Mouse (Mus musculus) erythroblast, adult 5-6 weeks (primary cell): ENCODE data around the gene Kbtbd4. TPM values are rescaled to one million over a fixed set of nuclear protein-coding genes. Genes with fewer than 3 reads are reported as not detected.

Experiments
- ATAC-seq: replicated peaks from 2 replicates; pipeline ENCODE4 v1.8.0; 2016; ENCODE audit warnings: moderate number of reproducible peaks, mild to moderate bottlenecking, moderate TSS enrichment, inconsistent platforms; ENCODE audit not compliant: poor library complexity, low FRiP score, severe bottlenecking
- total RNA-seq, 2 experiments: library from RNA; stranded (forward) in 1 of 2; stranded (reverse) in 1 of 2; fragments of 150-400 nt in 1 of 2; fragments of 200-764, 138-1000 nt in 1 of 2; gene quantifications; 2 replicates each; pipeline versions ENCODE4 v1.2.3 to v1.2.4; 2015 to 2017; ENCODE audit warnings: low replicate concordance in 2 of 2

Kbtbd4 gene
- 1.7 and 5.8 TPM in 2 replicates for total RNA-seq (2015; ENCODE audit: low replicate concordance)
- total RNA-seq (2017; ENCODE audit: low replicate concordance): 2.8 TPM in 2 replicates

DNA sequence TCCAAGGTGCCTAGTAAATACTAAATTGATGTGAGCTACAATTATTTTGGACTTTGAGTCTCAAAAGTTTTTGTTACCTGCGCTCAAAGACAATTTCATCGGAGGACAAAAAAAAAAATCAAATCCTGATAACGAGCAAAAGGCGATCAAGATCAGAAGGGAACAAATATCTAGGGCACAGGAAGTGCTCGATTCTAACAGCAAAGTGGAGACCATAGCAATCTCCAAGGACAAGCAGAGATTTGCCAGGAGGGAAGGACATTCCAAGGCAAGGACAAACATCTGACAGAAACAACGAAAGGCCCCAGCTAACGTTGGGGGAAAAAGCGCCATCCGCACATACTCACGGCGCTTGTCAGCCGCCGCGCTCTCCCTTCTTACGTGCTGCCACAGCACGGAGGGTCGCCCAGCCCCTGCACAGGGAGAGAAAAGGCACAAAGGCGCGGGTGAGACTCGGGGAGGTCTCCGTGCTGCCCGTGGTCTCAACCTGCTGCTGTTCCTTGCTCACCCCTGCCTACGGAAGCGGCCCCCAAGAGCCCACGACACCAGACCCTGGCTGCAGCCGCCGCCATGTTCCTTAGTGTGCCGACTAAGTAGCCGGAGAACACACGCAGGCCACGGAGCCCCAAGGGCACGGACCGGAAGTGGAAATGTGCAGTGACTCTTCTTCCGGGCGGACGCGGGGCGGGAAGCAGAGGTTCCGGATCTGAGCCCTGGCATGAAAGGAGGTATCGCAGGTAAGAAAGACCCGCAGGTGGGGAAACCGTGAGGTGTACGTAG lies at the start of gene Kbtbd4, which contains the start of gene Ndufs3:
Kbtbd4 (plus strand) TSS at position 665 of the 780 bp plus-strand sequence.
Ndufs3 (minus strand) TSS at position 752 of the 780 bp plus-strand sequence.
- peak; percentile 99 for ATAC-seq

DNA sequence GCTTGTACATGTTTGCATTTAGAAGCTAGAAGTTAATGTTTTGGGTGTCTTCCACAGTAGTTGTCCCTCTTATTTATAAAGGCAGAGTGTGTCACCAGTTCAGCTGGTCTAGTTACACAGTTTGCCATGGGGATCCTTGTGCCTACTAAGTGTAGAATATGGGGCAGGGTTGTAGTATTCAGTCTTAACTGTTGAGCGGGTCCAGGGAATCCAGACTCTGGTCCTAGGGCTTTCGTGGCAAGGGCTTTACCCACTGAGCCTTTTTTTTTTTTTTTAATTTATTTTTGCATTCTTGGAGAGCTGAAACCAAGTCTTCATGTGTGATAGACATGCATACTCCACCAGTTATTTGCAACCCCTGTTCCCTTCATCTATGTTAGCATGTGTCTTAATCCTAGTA lies 43.1 kb upstream of the Kbtbd4 start:
- no peak for ATAC-seq

DNA sequence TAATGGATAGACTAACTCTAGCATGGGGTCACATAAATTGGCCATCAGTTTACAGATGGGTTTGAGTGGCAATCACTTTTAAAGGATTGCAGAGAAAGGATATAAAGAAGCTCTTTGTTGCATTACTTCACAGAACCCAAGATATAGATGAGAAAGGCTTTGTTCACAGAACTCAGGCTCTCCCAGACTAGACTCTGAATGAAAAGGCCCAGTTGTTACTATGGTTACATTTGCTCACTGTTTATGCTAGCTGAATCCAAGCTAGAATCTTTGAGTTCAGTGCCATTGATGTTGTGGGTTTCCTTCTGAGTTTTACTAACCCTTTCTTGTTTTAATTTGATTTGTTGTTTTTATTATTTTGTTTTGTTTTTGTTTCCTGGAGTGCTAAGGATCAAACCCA lies 40.4 kb upstream of the Kbtbd4 start:
- no peak for ATAC-seq

DNA sequence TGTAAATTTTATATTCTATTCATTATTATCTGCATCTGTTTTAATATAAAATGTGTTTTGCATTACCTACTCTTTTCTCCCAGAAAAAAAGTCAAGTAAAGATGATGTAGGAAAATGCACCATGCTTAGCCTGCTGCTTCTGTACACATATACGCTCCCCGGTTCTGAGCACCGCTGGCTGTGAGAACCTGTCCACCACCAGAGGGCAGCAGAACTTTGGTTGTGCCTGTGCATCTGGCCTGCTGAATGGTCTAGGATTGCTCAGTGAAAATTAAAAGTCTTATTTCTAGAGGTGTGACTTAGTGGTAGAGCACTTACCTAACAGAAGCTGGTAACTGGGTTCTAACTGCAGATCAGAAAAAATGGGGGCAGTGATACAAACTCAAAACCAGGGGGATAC lies 38.0 kb upstream of the Kbtbd4 start:
- peak; percentile 77 for ATAC-seq

DNA sequence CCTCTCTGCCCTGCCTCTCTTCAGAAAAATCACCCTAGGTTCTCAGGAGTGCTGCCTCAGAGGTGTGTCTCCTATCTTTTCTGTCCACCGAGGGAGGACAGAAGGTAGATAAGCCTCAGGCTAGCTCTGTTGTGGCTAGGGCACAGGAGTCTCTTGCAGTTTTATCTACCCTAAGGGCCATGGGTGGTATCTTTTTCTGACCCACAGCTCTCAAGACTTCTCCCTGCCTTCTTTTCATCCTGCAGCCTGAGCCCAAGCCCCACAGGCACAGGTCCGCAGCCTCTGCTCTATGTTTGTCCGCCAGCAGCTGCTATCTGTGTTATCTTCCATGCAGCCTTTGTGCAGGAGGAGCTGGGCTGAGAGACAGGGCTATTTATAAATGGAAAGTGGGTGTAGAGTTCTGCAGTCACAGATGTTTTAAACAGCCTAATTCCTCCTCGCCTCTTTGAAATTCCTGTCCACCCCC lies 34.4 kb upstream of the Kbtbd4 start:
- peak; percentile 71 for ATAC-seq

DNA sequence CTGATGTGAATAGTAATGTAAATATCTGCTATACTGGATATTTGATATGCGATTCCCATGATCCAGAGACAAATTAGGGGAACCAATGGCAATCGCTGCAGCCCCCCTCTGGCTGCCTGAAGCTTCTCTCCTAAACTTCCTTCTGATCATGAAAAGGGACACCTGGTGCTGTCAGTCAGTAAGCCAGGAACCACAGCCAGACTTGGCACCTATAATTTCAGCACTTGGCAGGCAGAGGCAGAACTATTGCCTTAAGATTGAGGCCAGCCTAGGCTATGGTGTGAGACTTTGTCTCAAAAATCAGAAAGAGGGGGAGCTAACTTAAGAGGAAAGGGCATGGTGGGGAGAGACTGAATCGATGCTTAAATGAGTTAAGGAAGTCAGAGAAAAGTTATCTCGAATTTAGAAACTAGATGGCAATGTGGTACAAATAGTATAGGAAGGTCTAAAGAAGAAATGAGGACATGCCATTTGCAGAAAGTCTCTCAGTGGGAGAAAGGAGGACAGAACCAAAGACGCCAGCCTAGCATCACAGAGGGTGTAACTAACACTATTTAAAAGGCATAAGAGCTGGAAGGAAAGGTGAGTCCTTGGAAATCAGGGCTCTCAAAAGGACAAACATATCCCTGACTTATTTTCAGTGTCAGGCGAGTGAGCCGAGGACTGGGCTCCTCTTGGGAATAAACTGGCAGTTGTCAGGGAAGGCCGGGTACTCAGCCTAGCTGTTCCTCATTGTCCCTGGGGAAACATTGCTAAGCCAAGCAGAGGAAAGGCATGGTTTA lies 33.2 kb upstream of the Kbtbd4 start:
- ATAC-seq: no peak

DNA sequence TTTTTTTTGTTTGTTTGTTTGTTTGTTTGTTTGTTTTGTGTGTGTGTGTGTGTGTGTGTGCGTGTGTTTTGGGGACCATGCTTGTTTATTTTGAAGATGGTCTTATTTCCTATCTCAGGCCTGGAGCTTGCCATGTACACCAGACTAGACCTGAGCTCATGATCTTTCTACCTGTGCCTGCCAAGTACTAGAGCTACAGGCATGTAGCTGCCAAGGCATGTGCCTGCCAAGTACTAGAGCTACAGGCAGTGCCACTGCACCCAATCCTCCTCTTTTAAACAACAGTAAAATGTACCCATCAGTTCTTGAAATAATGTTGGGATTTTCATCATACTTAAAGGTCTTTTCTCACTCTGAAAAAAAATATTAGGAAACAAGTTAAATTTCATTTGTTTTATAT lies 30.5 kb upstream of the Kbtbd4 start:
- ATAC-seq: no peak

DNA sequence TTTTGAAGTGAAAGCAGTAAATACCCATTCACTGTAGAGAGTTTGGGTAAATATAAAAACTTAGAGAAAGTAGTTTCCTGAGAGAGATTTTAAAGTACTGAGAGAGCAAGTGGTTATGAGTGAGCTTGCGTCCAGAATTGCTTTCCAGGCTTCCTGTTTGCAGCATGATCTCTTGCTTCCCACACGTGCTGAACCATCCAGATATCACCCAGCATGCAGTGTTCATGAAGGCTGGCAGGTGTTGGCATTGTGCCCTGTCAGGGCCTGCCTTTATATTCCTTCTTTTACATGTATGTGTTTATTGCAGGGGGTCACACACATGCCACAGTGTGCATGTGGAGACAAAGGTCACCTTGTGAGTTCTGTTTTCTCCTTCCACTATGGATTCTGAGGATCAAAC lies 29.3 kb upstream of the Kbtbd4 start:
- ATAC-seq: no peak

DNA sequence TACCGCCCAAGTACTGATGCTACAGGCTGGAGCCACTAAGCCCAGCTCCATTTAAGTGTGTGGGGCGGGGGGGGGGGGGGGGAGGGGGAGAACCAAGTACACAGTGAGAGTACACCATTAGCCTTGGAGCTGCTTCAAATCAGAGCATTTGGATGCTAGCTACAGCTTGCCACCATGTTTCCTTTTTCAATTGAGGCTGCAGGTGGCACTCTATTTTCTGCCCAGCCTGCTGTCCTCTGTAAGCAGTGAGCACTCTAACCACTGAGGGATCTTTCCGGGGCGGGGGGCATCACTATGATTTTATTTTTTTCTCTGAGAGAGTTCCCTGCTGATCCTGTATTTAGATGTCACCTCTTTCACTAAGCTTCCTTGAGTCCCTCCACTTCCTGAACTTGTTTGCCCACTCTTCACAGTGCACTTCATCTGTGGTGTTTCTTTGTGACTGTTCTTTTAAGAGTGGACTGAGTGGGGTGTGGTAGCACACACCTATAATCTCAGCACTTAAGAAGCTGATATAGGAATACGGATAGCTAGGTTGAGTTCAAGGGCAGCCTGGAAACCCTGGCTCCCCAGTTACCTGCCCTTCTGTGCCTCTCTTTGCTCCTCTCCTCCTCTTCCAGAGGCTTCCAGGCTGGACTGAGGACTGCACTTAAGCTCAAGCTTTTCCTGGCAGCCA lies 26.8 kb upstream of the Kbtbd4 start:
- ATAC-seq: no peak

DNA sequence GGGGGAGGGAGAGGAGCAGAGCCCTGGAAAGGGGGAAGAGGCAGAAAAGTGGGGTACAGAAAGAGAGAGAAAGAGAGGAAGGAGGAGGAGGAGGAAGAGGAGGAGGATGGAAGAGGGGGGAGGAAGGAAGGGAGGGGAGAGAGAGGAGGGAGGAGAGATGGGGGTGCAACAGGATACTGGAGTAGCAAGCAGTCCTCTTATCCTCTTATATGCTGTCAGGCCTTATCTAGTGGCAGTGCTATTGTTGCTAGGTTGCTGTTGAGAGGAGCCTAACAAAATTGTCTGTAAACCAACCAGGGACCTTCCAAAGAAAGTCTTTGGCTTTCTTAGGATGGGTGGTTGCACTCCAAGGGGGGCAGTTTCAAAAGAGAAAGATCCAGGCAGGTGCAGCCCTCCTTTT lies 25.1 kb upstream of the Kbtbd4 start:
- ATAC-seq: no peak

DNA sequence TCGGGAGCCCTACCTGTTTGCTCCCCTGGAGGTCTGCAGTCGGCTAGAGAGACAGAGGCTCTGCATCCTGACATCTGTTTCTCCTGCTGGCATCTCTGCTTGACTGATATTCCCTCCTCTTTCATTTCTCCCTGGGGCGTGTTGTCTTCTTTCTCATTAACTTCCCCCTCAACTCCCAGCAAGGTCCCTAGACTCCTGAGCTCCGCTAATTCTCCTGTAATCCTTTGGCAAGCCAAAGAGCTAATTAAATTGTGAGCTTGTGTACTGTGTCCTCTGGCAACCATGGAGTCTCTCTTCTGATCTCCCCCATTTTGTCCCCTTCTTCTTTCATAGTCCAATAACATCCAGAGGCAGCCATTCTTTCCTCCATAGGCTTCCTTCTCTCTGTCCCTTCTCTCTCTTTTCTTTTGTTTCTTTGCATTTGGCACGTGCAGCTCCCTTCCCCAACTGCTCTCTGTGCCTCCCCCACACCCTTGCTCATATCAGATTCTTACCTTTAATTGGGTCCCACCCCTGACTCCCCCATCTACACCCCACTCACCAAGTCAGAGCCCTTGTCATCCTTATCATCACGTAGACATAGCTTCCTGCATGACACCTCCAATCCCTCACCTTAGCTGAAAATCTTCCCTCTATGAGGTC lies 24.3 kb upstream of the Kbtbd4 start:
- no peak for ATAC-seq

DNA sequence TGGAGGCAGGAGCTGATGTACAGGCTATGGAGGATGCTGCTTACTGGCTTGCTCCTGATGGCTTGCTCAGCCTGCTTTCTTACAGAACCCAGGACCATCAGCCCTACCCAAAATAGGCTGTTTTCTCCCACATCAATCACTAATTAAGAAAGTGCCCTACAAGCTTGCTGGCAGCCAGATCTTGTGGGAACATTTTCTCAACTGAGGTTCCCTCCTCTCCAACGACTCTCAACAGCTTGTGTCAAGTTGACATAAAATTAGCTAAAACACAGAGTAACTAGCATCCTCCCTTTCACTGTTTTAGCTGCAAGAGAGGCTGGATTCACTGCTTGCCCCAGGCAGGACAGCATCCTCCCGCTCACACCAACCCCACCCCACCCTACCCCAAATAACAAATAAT lies 22.7 kb upstream of the Kbtbd4 start:
- no peak for ATAC-seq

DNA sequence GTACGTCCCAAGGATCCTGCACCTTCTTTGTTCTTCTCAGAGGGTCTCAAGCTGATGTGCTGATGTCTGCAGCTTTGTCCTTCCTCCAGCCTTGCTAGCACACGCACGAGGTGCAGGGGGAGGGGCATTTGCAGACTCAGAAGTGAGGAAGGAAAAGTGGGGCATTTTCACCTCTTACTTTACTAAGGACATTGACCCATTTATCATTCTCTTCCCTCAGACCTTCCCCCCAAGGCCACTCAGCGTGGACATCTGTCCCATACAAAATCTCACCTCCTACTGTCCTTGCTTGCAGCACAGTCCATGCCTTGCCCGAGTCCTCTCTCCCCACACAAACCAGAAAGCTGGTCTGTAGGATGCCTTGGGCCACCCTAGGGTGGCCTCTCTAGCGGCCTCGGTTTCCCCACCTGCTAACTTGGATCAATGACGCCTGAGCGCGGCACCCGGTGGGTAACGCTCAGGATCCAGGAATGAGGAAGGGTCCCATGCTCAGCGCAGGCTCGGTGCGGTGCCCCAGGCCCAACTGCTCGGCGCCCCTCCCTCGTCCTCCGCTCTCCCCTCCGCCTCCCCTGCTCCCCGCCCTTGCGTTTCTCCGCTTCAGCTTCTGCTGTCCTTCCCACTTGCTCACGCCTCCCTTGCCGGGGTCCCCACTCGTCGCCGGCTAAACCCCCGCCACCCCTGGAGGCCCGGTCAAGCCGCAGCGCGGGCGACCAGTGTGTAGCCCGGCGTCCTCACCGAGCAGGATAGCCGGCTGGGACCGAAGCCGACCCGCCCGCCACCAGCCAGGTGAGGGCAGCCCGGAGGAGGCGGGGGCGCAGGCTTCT lies 19.1 kb upstream of the Kbtbd4 start, which contains the start of gene C1qtnf4:
C1qtnf4 (plus strand) TSS at position 643 of the 824 bp plus-strand sequence.
- ATAC-seq: no peak

DNA sequence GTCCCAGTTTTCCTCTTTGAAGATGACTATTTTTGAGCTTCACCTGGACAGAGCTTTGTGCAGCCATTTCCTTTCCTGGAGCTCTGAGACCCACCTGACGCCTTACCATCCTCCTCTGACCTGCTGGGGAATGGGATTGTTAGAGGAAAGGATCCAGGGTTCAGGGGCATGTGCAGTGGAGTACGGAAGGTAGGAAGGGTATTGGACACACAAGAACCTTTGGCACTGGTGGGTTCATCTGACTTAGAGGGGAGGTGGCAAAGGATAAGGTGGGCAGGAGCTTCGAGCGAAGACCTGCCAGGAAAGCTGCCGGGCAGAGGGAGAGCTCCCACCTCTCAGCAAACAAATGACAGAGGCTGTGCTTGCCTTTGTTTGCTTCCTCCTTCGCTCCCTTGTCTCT lies 18.1 kb upstream of the Kbtbd4 start:
- ATAC-seq: no peak

DNA sequence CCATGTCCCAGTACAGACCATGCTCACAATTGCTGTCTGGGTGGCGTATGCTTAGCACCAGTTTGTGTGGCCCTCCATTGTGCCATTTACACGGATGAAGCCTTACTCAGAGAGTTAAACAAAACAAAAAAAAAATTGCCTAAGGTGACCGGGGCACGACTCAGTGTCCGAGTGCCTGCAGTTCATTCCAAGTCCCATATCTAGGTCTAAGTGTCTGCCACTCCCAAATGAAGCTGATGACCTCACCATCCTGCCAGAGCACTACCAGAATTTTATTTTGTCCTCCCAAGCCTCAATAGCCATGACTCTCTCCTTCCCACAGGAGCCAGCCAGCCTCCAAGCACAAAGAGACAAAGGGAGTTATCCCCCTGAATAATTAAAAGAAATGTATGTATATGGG lies 16.9 kb upstream of the Kbtbd4 start:
- no peak for ATAC-seq

DNA sequence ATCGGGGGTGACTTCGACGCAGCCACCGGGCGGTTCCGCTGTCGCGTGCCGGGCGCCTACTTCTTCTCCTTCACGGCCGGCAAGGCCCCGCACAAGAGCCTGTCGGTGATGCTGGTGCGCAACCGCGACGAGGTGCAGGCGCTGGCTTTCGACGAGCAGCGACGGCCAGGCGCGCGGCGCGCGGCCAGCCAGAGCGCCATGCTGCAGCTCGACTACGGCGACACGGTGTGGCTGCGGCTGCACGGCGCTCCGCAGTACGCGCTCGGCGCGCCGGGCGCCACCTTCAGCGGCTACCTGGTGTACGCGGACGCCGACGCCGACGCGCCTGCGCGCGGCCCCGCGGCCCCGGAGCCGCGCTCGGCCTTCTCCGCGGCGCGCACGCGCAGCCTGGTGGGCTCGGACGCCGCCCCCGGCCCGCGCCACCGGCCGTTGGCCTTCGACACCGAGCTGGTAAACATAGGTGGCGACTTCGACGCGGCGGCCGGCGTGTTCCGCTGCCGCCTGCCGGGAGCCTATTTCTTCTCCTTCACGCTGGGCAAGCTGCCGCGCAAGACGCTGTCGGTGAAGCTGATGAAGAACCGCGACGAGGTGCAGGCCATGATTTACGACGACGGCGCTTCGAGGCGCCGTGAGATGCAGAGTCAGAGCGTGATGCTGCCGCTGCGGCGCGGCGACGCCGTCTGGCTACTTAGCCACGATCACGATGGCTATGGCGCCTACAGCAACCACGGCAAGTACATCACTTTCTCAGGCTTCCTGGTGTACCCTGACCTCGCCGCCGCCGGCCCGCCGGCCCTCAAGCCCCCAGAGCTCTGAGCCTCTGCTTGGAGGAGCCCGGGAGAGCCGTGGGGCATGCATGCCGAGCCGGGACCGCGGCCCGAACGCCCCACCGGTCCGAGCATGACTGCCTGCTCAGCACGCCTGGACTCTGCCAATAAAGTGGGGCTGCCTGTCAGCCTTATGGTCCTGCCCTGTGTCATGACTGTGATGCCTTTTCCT lies 14.7 kb upstream of the Kbtbd4 start:
- peak; percentile 48; the same call in 1 of the 2 replicates for ATAC-seq

DNA sequence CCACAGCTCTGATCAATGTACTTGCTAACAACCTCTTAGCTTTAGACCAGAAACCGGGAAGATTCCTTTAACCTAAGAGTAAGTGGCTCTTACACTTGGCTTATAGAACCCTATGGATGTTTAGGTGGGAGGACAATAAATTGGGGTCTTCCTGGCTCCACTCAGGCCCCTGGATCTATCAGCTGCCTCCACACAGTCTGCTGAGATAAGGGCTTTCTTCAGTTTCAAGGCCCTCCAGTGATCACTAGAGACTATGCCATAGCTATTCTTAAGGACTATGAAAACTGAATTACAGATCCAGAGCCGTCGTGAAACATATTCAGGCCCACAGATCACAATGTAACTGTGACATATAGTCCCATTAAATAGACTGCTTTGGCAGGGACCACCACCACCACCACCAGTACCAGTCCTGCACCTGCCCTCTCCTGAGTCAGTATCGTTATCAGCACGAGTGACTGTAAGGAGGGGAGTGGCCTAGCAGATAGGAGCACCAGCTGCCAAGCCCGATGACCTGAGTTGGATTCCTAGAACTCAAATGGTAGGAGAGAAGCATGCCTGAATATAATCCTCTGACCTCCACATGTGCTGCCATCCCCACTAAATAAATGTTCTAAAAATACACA lies 10.8 kb upstream of the Kbtbd4 start:
- ATAC-seq: peak; percentile 88
